In the genomic region with DNA sequence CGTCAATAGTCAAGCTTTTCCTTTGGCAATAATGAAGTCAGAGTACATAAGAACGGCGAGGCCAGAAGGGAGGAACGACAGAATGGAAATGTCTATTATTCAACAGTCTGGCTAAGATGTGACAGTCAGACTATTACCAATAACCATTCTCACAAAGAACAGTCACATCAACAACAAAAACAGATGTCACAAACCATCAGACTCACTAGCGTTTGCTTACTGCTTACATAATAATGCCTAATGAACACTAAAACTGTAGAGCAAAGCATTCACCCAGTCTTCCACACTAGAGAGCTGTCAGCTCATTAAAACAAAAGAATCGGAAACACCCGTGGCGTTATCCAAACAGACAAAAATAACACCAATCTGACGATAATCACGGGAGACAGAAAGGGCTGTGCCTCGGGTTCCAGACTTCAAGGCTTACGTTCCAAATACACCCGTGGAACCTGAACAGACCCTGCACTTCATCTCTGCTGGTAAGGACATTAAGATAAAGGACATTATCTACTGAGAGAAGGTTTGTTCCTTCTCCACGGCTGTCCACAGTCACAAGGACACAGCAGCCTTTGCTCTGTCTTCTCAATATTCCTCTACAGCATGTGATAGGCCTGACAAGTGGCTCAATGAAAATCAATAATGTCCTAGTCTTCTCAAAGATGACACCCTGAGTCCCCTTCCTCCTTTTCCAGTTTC, we compare ENCODE assay signal across 10 mouse cellular contexts. TPM values are rescaled to one million over a fixed set of nuclear protein-coding genes. Genes with fewer than 3 reads are reported as not detected.
A peak's percentile ranks its signal among the peaks of the same experiment; 100 is the strongest.
DNase-seq lines count a peak whose midpoint lies in the region; ATAC-seq and TF ChIP-seq lines count a peak whose summit lies in the region.
"Had no signal": no experiment of that assay in that cellular context is flagged by ENCODE, and none has a peak within 500 bp of the region (broad histone marks: within the 10 kb centered on the region; RNA-seq: fewer than 3 reads in every experiment).

No protein-coding gene starts in this region.

- intact Hi-C loops in heart, postnatal 14 days (cut with DNase I) = no loop called here

- no peak overlapping the region for H3K4me3 ChIP-seq in heart, embryonic 12.5 days
- no peak overlapping the region for H3K4me3 ChIP-seq in liver, embryonic 12.5 days
- no peak overlapping the region for H3K4me3 ChIP-seq in liver, postnatal 0 days (ENCODE audit: low read depth, low read length)
- H3K4me3 ChIP-seq in liver, embryonic 15.5 days (replicated peaks) = no peak overlapping the region

- TF ChIP-seq CTCF in liver, postnatal 0 days (IDR thresholded peaks at IDR 0.05; ENCODE audit: low read depth) = no peak

- no peak for ATAC-seq in heart, embryonic 12.5 days (ENCODE audit: insufficient number of reproducible peaks, low FRiP score)
- peak; percentile 52 for ATAC-seq in liver, embryonic 12.5 days
- no peak for ATAC-seq in liver, postnatal 0 days
- ATAC-seq in liver, embryonic 15.5 days (ENCODE audit: insufficient read depth) = no peak

- H3K27me3 ChIP-seq in heart, embryonic 12.5 days (replicated peaks) = no peaks in the 10 kb centered on the region
- no peaks in the 10 kb centered on the region for H3K27me3 ChIP-seq in liver, embryonic 12.5 days (replicated peaks)
- H3K27me3 ChIP-seq in liver, postnatal 0 days (ENCODE audit: insufficient read depth, low read length) = no peaks in the 10 kb centered on the region
- H3K27me3 ChIP-seq in liver, embryonic 15.5 days = no peaks in the 10 kb centered on the region

- H3K4me2 ChIP-seq in heart, embryonic 12.5 days = peak overlapping the region; percentile 34
- H3K4me2 ChIP-seq in liver, embryonic 12.5 days = no peak overlapping the region
- no peak overlapping the region for H3K4me2 ChIP-seq in liver, postnatal 0 days (ENCODE audit: low read depth, low read length)
- no peak overlapping the region for H3K4me2 ChIP-seq in liver, embryonic 15.5 days

- no peak for DNase-seq in heart, postnatal 14 days
- DNase-seq in liver, postnatal 0 days = no peak
- peak; percentile 87 for DNase-seq in retina, postnatal 1 day
- no peak for DNase-seq in urinary bladder, postnatal 25 days (ENCODE audit: low spot score)
- no peak for DNase-seq in left cerebral cortex, adult 8-10 months (ENCODE audit: low spot score in 2 of 2)
- DNase-seq: kidney, adult 8-10 months; thymus, postnatal 25 days had no signal

- no peak overlapping the region for H3K27ac ChIP-seq in heart, embryonic 12.5 days (ENCODE audit: poor library complexity, severe bottlenecking)
- H3K27ac ChIP-seq in liver, embryonic 12.5 days = peak overlapping the region; percentile 50
- no peak overlapping the region for H3K27ac ChIP-seq in liver, postnatal 0 days (ENCODE audit: low read depth)
- H3K27ac ChIP-seq in liver, embryonic 15.5 days (replicated peaks) = peak overlapping the region; percentile 31; the same call in 1 of the 2 replicates

- WGBS in heart, embryonic 12.5 days = 39% methylated on average over 14 of the region's 14 CpGs
- 52% methylated on average over 14 of the region's 14 CpGs for WGBS in liver, embryonic 12.5 days (ENCODE audit: insufficient replicate concordance)
- WGBS in liver, postnatal 0 days (ENCODE audit: insufficient replicate concordance) = 62% methylated on average over 14 of the region's 14 CpGs
- 45% methylated on average over 14 of the region's 14 CpGs for WGBS in liver, embryonic 15.5 days (ENCODE audit: insufficient replicate concordance)

- TF ChIP-seq EP300 in liver, postnatal 0 days (IDR thresholded peaks at IDR 0.05; ENCODE audit: low read depth) = no peak

- H3K9ac ChIP-seq in heart, embryonic 12.5 days = no peak overlapping the region
- no peak overlapping the region; the same call in 1 of the 2 replicates for H3K9ac ChIP-seq in liver, embryonic 12.5 days
- H3K9ac ChIP-seq in liver, postnatal 0 days (replicated peaks) = no peak overlapping the region
- no peak overlapping the region for H3K9ac ChIP-seq in liver, embryonic 15.5 days

- H3K4me1 ChIP-seq in heart, embryonic 12.5 days (replicated peaks) = peaks cover 5% of the 10 kb centered on the region
- peaks cover 45% of the 10 kb centered on the region for H3K4me1 ChIP-seq in liver, embryonic 12.5 days
- no peaks in the 10 kb centered on the region for H3K4me1 ChIP-seq in liver, postnatal 0 days (ENCODE audit: insufficient read depth)
- peaks cover 41% of the 10 kb centered on the region for H3K4me1 ChIP-seq in liver, embryonic 15.5 days (replicated peaks)

- 0 out of 2 replicates have a peak, but pooled peaks cover 7% of the 10 kb centered on the region for H3K9me3 ChIP-seq in heart, embryonic 12.5 days (replicated peaks)
- no peaks in the 10 kb centered on the region for H3K9me3 ChIP-seq in liver, embryonic 12.5 days (replicated peaks)
- H3K9me3 ChIP-seq in liver, postnatal 0 days (ENCODE audit: low read length) = no peaks in the 10 kb centered on the region
- no peaks in the 10 kb centered on the region for H3K9me3 ChIP-seq in liver, embryonic 15.5 days (replicated peaks)

- peaks cover 8% of the 10 kb centered on the region; the same call in 1 of the 2 replicates for H3K36me3 ChIP-seq in heart, embryonic 12.5 days
- H3K36me3 ChIP-seq in liver, embryonic 12.5 days = peaks cover 19% of the 10 kb centered on the region
- H3K36me3 ChIP-seq in liver, postnatal 0 days (replicated peaks; ENCODE audit: insufficient read depth, low read length) = no peaks in the 10 kb centered on the region
- H3K36me3 ChIP-seq in liver, embryonic 15.5 days (replicated peaks) = peaks cover 9% of the 10 kb centered on the region

RNA-seq across cellular contexts. Expression of a gene that starts 59.4 kb away (rescaled TPM):
- polyA plus RNA-seq in heart, embryonic 12.5 days (2016; fragmentation: Nextera tagmentation; extraction: Ambion mirVana) = 20.9 and 22.3 TPM in 2 replicates
- total RNA-seq in heart, postnatal 14 days (2021) = 1 to 10 TPM; 2.9 to 4.3 TPM
- 49.2 and 50.0 TPM in 2 replicates for polyA plus RNA-seq in liver, embryonic 12.5 days (2016; fragmentation: Nextera tagmentation; extraction: Ambion mirVana)
- polyA plus RNA-seq in liver, postnatal 0 days (2015; fragmentation: Nextera tagmentation; extraction: Ambion mirVana) = 14.1 and 15.7 TPM in 2 replicates
- 33.4 and 34.4 TPM in 2 replicates for polyA plus RNA-seq in liver, embryonic 15.5 days (2015; fragmentation: Nextera tagmentation; extraction: Ambion mirVana)
- total RNA-seq in left cerebral cortex, adult 8-10 months (2022) = 1 to 10 TPM; 6.5 to 7.9 (median 7.4) TPM

Comparison
In these comparisons a context has a peak if more than half of its experiments do, and no peak if none do; other contexts are left out.
1. H3K27ac ChIP-seq: peak in liver, embryonic 12.5 days (single experiment) and liver, embryonic 15.5 days (single experiment); none in heart, embryonic 12.5 days (single experiment) and liver, postnatal 0 days (single experiment).